Mouse (Mus musculus): ENCODE data around the gene Rbpjl. TPM values are rescaled to one million over a fixed set of nuclear protein-coding genes. Genes with fewer than 3 reads are reported as not detected.

Rbpjl gene
- polyA plus RNA-seq, 1 experiment from 2014 or later, result not detected

DNA sequence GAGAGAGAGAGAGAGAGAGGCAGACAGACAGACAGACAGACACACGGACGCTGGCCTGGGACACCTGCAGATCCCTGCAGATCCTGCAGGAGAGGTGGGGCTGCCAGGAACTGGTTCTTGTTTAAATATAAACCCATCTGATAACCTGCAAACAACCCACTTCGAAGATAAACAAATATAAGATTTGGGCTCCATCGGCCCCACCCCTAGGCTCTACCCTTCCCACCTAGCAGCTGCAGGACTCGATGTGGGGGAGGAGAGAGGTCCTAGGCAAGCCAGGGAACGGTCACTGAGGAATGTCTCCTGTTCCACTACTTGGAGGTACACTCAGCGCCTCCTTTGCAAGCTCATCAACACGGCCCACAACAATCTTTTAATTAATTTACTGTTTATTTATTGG lies 35.3 kb downstream of the Rbpjl start:
- no peak overlapping the region for H3K4me3 ChIP-seq (ENCODE audit: low read depth, low read length)
- H3K27me3 ChIP-seq (ENCODE audit: control insufficient read depth, insufficient read depth, low read length), result no peaks in the 10 kb centered on the region
- no peak overlapping the region for H3K4me2 ChIP-seq (ENCODE audit: low read depth, low read length)
- 70% methylated on average over 8 of the region's 8 CpGs for WGBS
- peaks cover 6% of the 10 kb centered on the region for H3K4me1 ChIP-seq (ENCODE audit: control insufficient read depth, insufficient read depth, low read length)
- no peaks in the 10 kb centered on the region for H3K9me3 ChIP-seq (replicated peaks; ENCODE audit: control insufficient read depth, low read length)
- DNase-seq (ENCODE audit: low spot score) (no peak), ATAC-seq (replicated peaks; ENCODE audit: insufficient number of reproducible peaks, low FRiP score, low TSS enrichment, low read depth) (no peak)
- H3K27ac ChIP-seq (replicated peaks; ENCODE audit: low read depth, low read length), result no peak overlapping the region
- no peaks in the 10 kb centered on the region for H3K36me3 ChIP-seq (replicated peaks; ENCODE audit: control insufficient read depth, insufficient read depth, low read depth, low read length)
- H3K9ac ChIP-seq (replicated peaks; ENCODE audit: low read length), result no peak overlapping the region

DNA sequence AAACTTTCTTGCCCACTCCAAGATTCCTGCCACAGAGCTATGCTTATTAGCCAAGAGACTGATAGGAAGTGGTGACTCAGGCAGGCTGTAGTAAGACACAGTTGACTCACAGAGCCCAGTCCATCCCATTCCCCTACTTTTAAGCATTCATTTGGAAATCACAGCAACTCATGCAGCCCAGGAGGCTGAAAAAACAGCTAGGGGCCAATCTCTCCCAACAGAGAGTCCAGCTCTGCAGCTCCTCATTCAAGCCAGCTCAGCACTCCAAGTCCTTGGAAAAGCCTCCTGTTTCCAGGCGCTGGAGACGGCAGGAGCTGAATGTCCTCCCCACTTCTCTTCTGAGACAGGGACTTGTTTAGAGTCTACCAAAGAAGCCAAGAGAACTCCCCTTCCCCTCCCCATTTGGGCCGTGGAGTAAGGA lies 36.1 kb downstream of the Rbpjl start:
- DNase-seq (ENCODE audit: low spot score) (no peak), ATAC-seq (replicated peaks; ENCODE audit: insufficient number of reproducible peaks, low FRiP score, low TSS enrichment, low read depth) (no peak)
- Histone ChIP-seq H3K9ac (replicated peaks; ENCODE audit: low read length) (no peak overlapping the region), H3K27ac (replicated peaks; ENCODE audit: low read depth, low read length) (no peak overlapping the region), H3K4me2 (ENCODE audit: low read depth, low read length) (no peak overlapping the region), H3K9me3 (replicated peaks; ENCODE audit: control insufficient read depth, low read length) (no peaks in the 10 kb centered on the region), H3K36me3 (replicated peaks; ENCODE audit: control insufficient read depth, insufficient read depth, low read depth, low read length) (no peaks in the 10 kb centered on the region), H3K4me1 (ENCODE audit: control insufficient read depth, insufficient read depth, low read length) (peaks cover 6% of the 10 kb centered on the region), H3K27me3 (ENCODE audit: control insufficient read depth, insufficient read depth, low read length) (no peaks in the 10 kb centered on the region), H3K4me3 (ENCODE audit: low read depth, low read length) (no peak overlapping the region)
- 80% methylated on average over 3 of the region's 3 CpGs for WGBS

DNA sequence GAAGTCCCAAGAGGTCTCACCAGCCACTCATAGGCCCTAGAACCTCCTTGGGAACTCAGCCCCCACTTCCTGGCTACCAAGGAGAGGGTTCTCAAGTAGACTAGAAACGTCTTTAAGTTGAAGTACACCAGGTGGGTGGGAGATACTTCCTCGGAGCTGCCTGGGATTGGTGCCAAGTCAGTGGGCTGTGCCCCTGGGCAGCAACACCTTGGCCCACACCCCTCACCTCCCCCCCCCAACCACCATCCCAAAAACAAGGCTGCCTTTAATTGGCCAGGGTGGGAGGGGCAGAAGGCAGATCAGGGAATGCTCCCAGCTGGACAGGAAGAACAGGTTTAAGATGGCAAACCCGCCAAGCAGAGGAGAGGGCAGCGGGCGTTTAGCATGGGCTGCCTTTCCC lies 37.4 kb downstream of the Rbpjl start:
- Histone ChIP-seq H3K4me1 (ENCODE audit: control insufficient read depth, insufficient read depth, low read length) (peaks cover 6% of the 10 kb centered on the region), H3K27me3 (ENCODE audit: control insufficient read depth, insufficient read depth, low read length) (no peaks in the 10 kb centered on the region), H3K9ac (replicated peaks; ENCODE audit: low read length) (no peak overlapping the region), H3K9me3 (replicated peaks; ENCODE audit: control insufficient read depth, low read length) (no peaks in the 10 kb centered on the region), H3K4me2 (ENCODE audit: low read depth, low read length) (no peak overlapping the region), H3K27ac (replicated peaks; ENCODE audit: low read depth, low read length) (no peak overlapping the region), H3K4me3 (ENCODE audit: low read depth, low read length) (no peak overlapping the region), H3K36me3 (replicated peaks; ENCODE audit: control insufficient read depth, insufficient read depth, low read depth, low read length) (no peaks in the 10 kb centered on the region)
- 66% methylated on average over 5 of the region's 5 CpGs for WGBS
- ATAC-seq (replicated peaks; ENCODE audit: insufficient number of reproducible peaks, low FRiP score, low TSS enrichment, low read depth), result no peak
- no peak for DNase-seq (ENCODE audit: low spot score)

DNA sequence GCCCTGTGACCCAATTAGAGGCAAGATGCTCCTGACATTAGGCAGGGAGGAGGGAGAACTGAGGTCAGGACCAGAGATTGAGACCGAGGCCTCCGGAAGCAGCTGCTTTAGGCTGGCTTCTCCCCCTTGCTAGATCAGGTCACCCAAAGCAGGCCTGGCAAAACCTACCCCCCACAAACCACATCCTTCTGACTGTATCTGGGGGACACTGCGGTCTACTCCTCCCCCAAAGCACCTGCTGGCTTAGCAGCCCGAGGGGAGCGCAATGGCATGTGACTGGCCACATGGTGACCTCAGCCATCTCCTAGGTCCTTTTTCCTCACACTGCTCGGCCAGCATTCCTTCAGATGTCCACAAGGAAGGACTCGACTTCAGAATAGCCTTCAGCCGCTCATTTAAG lies 38.2 kb downstream of the Rbpjl start:
- DNase-seq (ENCODE audit: low spot score) (no peak), ATAC-seq (replicated peaks; ENCODE audit: insufficient number of reproducible peaks, low FRiP score, low TSS enrichment, low read depth) (no peak)
- Histone ChIP-seq H3K27ac (replicated peaks; ENCODE audit: low read depth, low read length) (no peak overlapping the region), H3K27me3 (ENCODE audit: control insufficient read depth, insufficient read depth, low read length) (no peaks in the 10 kb centered on the region), H3K4me3 (ENCODE audit: low read depth, low read length) (no peak overlapping the region), H3K9ac (replicated peaks; ENCODE audit: low read length) (no peak overlapping the region), H3K4me2 (ENCODE audit: low read depth, low read length) (0 out of 2 replicates have a peak overlapping the region, but pooled peaks have one; percentile 6), H3K36me3 (replicated peaks; ENCODE audit: control insufficient read depth, insufficient read depth, low read depth, low read length) (no peaks in the 10 kb centered on the region), H3K9me3 (replicated peaks; ENCODE audit: control insufficient read depth, low read length) (no peaks in the 10 kb centered on the region), H3K4me1 (ENCODE audit: control insufficient read depth, insufficient read depth, low read length) (peaks cover 4% of the 10 kb centered on the region)
- 23% methylated on average over 8 of the region's 8 CpGs for WGBS

DNA sequence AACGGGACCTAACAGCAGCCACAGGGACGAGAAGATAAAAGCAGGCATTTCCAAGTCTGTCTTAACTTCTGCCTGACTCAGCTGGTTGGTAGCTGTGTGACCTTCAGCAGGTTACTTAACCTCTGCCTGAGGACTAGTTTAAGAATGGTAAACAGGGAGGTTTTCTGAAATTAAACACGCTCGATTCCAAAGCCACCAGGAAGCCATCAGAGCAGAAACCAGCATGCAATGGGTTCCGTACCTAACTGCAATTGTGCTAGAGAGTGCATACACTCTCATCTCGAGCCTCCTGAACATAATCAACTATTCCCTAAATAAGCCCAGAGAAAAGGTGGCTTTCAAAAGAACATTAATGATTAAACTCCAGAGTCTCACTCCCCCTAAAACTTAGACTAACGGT lies 38.8 kb downstream of the Rbpjl start:
- H3K36me3 ChIP-seq (replicated peaks; ENCODE audit: control insufficient read depth, insufficient read depth, low read depth, low read length), result no peaks in the 10 kb centered on the region
- no peaks in the 10 kb centered on the region for H3K9me3 ChIP-seq (replicated peaks; ENCODE audit: control insufficient read depth, low read length)
- H3K4me2 ChIP-seq (ENCODE audit: low read depth, low read length), result peak overlapping the region; percentile 84
- no peaks in the 10 kb centered on the region; the same call in 1 of the 2 replicates for H3K4me1 ChIP-seq (ENCODE audit: control insufficient read depth, insufficient read depth, low read length)
- no peak for ATAC-seq (replicated peaks; ENCODE audit: insufficient number of reproducible peaks, low FRiP score, low TSS enrichment, low read depth)
- H3K27me3 ChIP-seq (ENCODE audit: control insufficient read depth, insufficient read depth, low read length), result no peaks in the 10 kb centered on the region
- WGBS, result 30% methylated on average over 7 of the region's 7 CpGs
- H3K9ac ChIP-seq (replicated peaks; ENCODE audit: low read length), result peak overlapping the region; percentile 70; the same call in 1 of the 2 replicates
- no peak overlapping the region for H3K27ac ChIP-seq (replicated peaks; ENCODE audit: low read depth, low read length)
- no peak for DNase-seq (ENCODE audit: low spot score)
- H3K4me3 ChIP-seq (ENCODE audit: low read depth, low read length), result peak overlapping the region; percentile 55

DNA sequence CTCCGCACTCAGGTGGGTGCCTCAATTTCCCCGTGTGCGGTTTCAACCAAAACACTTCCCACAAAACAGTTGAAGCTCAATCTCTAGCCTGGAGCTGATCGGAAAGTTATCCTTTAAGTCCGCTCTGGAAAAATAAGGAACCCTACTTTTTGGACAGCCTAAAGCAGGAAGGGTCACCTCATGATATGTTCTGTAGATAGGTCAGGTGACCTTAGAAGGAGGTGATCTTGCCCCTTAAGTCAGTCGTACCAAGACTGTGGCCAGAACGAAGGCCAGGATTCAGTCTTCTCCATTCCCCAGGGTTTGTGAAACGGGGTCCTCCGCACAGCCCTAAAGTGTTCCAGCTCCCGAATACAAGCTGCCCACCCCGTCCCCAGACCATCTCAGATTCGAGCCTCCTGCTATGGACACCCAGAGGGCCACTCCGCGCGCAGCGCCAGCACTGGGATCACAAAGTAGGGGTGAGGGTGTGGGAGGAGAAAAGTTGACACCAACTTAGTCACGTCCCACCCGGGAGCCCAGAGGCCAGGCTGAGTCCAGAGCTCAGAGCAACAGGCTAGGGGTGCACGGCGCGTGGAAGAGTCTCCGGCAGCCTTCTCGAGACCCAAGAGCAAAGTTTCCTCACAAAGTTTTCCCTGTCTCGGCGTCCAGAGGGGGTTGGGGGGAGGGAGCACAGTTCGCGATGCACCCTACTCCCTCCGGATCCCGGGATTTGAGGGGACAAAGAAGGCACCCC lies 39.5 kb downstream of the Rbpjl start:
- Histone ChIP-seq H3K27ac (replicated peaks; ENCODE audit: low read depth, low read length) (no peak overlapping the region), H3K27me3 (ENCODE audit: control insufficient read depth, insufficient read depth, low read length) (no peaks in the 10 kb centered on the region), H3K36me3 (replicated peaks; ENCODE audit: control insufficient read depth, insufficient read depth, low read depth, low read length) (no peaks in the 10 kb centered on the region), H3K9me3 (replicated peaks; ENCODE audit: control insufficient read depth, low read length) (no peaks in the 10 kb centered on the region), H3K4me2 (ENCODE audit: low read depth, low read length) (peak overlapping the region; percentile 84), H3K9ac (replicated peaks; ENCODE audit: low read length) (peak overlapping the region; percentile 70), H3K4me3 (ENCODE audit: low read depth, low read length) (peak overlapping the region; percentile 55), H3K4me1 (ENCODE audit: control insufficient read depth, insufficient read depth, low read length) (no peaks in the 10 kb centered on the region; the same call in 1 of the 2 replicates)
- ATAC-seq (replicated peaks; ENCODE audit: insufficient number of reproducible peaks, low FRiP score, low TSS enrichment, low read depth) (peak; percentile 69), DNase-seq (ENCODE audit: low spot score) (no peak)
- WGBS, result 4% methylated on average over 29 of the region's 29 CpGs

DNA sequence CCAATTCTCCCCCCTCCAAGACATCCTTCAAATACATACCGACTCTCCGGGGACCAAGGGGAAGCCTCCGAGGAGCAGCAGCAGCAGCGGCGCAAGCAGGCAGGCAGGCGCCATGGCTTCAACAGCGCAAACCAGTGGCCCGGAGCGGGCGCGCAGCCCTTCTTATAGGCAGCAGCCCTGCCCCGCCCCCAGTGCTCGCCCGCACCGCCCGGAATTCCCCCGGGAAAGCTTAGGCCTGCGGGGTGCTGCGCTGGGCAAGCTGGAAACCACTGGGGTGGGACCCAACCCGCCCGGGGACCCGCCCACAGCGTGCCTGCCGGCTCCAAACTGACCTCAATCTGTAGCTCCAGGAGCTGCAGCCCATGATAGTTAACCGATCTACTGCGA lies 40.1 kb downstream of the Rbpjl start:
- no peaks in the 10 kb centered on the region for H3K9me3 ChIP-seq (replicated peaks; ENCODE audit: control insufficient read depth, low read length)
- H3K27me3 ChIP-seq (ENCODE audit: control insufficient read depth, insufficient read depth, low read length), result no peaks in the 10 kb centered on the region
- DNase-seq (ENCODE audit: low spot score) (peak; percentile 84), ATAC-seq (replicated peaks; ENCODE audit: insufficient number of reproducible peaks, low FRiP score, low TSS enrichment, low read depth) (peak; percentile 84)
- H3K9ac ChIP-seq (replicated peaks; ENCODE audit: low read length), result peak overlapping the region; percentile 70
- H3K27ac ChIP-seq (replicated peaks; ENCODE audit: low read depth, low read length), result no peak overlapping the region
- no peaks in the 10 kb centered on the region; the same call in 1 of the 2 replicates for H3K4me1 ChIP-seq (ENCODE audit: control insufficient read depth, insufficient read depth, low read length)
- no peaks in the 10 kb centered on the region for H3K36me3 ChIP-seq (replicated peaks; ENCODE audit: control insufficient read depth, insufficient read depth, low read depth, low read length)
- peak overlapping the region; percentile 55 for H3K4me3 ChIP-seq (ENCODE audit: low read depth, low read length)
- under 1% methylated on average over 26 of the region's 26 CpGs for WGBS
- peak overlapping the region; percentile 84 for H3K4me2 ChIP-seq (ENCODE audit: low read depth, low read length)

DNA sequence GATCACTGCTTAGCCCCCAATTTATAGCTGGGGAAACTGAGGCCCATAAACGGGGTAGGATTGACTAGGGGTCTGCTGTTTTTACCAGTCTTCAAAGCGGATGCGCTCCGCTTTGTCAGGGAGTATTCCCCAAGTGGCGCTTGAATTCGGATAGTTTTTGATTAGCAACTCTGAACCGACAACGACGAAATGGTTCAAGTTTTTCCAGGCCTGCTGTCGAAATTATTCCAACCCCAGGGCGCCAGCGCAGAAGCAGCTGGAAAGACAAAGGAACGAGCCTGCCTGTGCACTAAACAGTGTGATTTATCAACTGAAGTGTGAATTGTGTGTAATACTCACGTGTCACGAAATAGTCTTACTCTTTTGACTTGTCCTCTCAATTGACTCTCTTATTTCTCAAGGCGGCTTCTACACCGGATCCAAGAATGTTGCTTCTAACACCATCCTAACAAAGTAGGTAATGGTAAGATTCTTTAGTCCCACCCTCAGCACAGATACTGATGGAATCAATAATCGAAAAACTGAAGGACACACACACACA lies 40.6 kb downstream of the Rbpjl start, which contains the start of gene Sdc4:
Sdc4 (minus strand) TSS at position 428 of the 541 bp plus-strand sequence.
- no peaks in the 10 kb centered on the region; the same call in 1 of the 2 replicates for H3K4me1 ChIP-seq (ENCODE audit: control insufficient read depth, insufficient read depth, low read length)
- H3K4me3 ChIP-seq (ENCODE audit: low read depth, low read length), result peak within 1 kb of the TSS; percentile 55
- ATAC-seq (replicated peaks; ENCODE audit: insufficient number of reproducible peaks, low FRiP score, low TSS enrichment, low read depth), result no peak; the same call in 1 of the 2 replicates
- H3K36me3 ChIP-seq (replicated peaks; ENCODE audit: control insufficient read depth, insufficient read depth, low read depth, low read length), result no peaks in the 10 kb centered on the region
- peak within 1 kb of the TSS; percentile 70 for H3K9ac ChIP-seq (replicated peaks; ENCODE audit: low read length)
- H3K27ac ChIP-seq (replicated peaks; ENCODE audit: low read depth, low read length), result no peak within 1 kb of the TSS
- H3K9me3 ChIP-seq (replicated peaks; ENCODE audit: control insufficient read depth, low read length), result no peaks in the 10 kb centered on the region
- WGBS, result 6% methylated on average over 18 of the region's 18 CpGs
- H3K27me3 ChIP-seq (ENCODE audit: control insufficient read depth, insufficient read depth, low read length), result no peaks in the 10 kb centered on the region
- no peak for DNase-seq (ENCODE audit: low spot score)
- peak within 1 kb of the TSS; percentile 84 for H3K4me2 ChIP-seq (ENCODE audit: low read depth, low read length)

All from embryonic facial prominence, embryonic 11.5 days (tissue).